Comparison of ENCODE assay signal across 8 mouse cellular contexts in the genomic region with DNA sequence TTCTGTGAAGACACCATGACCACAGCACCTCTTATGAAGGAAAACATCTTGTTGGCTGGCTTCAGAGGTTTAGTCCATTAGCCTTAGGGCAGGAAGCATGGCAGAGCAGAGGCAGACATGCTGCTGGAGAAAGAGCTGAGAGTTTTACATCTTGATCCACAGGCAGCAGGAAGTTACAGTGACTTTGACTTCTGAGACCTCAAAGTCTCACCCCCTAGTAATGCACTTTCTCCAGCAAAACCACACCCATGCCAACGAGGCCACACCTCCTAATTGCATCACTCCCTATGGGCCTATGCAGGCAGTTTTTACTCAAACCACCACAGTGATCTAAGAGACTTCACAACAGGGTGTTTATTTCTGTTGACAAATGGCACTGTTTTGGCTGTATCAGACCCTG. TPM values are rescaled to one million over a fixed set of nuclear protein-coding genes. Genes with fewer than 3 reads are reported as not detected.
A peak's percentile ranks its signal among the peaks of the same experiment; 100 is the strongest.
DNase-seq lines count a peak whose midpoint lies in the region; ATAC-seq and TF ChIP-seq lines count a peak whose summit lies in the region.

No protein-coding gene starts in this region.

- no peak overlapping the region for H3K4me3 ChIP-seq in myocyte
- no peak overlapping the region for H3K4me3 ChIP-seq in forebrain, embryonic 11.5 days (ENCODE audit: low read depth, low read length)

- peak; percentile 33 for TF ChIP-seq POLR2A in myocyte (IDR thresholded peaks at IDR 0.05; ENCODE audit: insufficient read length, low read depth)

- no peak overlapping the region for H3ac ChIP-seq in myocyte (ENCODE audit: control insufficient read depth, insufficient read length)

- no peak for ATAC-seq in frontal cortex, adult (ENCODE audit: low TSS enrichment)
- no peak for ATAC-seq in forebrain, embryonic 11.5 days (replicated peaks; ENCODE audit: low FRiP score)

- H3K4me2 ChIP-seq in myocyte (ENCODE audit: low read depth) = peak overlapping the region; percentile 68
- H3K4me2 ChIP-seq in forebrain, embryonic 11.5 days (ENCODE audit: low read depth, low read length, severe bottlenecking) = no peak overlapping the region

- DNase-seq in adrenal gland, postnatal 14 days = peak; percentile 62
- DNase-seq in adrenal gland, postnatal 25 days = no peak
- peak; percentile 95 for DNase-seq in T-cell, adult 2 months (ENCODE audit: low spot score)
- peak; percentile 37 for DNase-seq in kidney, postnatal 10 days
- DNase-seq in cerebellum, adult 18-20 months = no peak
- no peak for DNase-seq in forebrain, embryonic 11.5 days (ENCODE audit: low spot score)

- no peaks in the 10 kb centered on the region for H3K36me3 ChIP-seq in myocyte (ENCODE audit: control insufficient read depth, insufficient read depth)
- no peaks in the 10 kb centered on the region for H3K36me3 ChIP-seq in forebrain, embryonic 11.5 days (ENCODE audit: control insufficient read depth, insufficient read depth, low read length)

- H3K4me1 ChIP-seq in forebrain, embryonic 11.5 days (replicated peaks; ENCODE audit: control insufficient read depth, insufficient read depth, low read length) = no peaks in the 10 kb centered on the region

- H3K9me3 ChIP-seq in forebrain, embryonic 11.5 days (ENCODE audit: control insufficient read depth, low read length) = no peaks in the 10 kb centered on the region

- no peak overlapping the region for H3K27ac ChIP-seq in forebrain, embryonic 11.5 days (ENCODE audit: low read depth, low read length)

- no peak overlapping the region for H3K9ac ChIP-seq in forebrain, embryonic 11.5 days (ENCODE audit: low read length)

- H3K79me2 ChIP-seq in myocyte (ENCODE audit: control insufficient read depth, insufficient read depth) = no peaks in the 10 kb centered on the region

- 79% methylated on average over 1 of the region's 1 CpGs for WGBS in forebrain, embryonic 11.5 days

- H3K27me3 ChIP-seq in myocyte (ENCODE audit: control insufficient read depth, insufficient read depth, insufficient read length) = no peaks in the 10 kb centered on the region
- no peaks in the 10 kb centered on the region for H3K27me3 ChIP-seq in forebrain, embryonic 11.5 days (ENCODE audit: control insufficient read depth, insufficient read depth, low read length)

TF ChIP-seq in myocyte, 11 proteins besides CTCF, POLR2A, EP300 and RAD21:
- no peak for TF ChIP-seq MAX (IDR thresholded peaks at IDR 0.05; ENCODE audit: low read depth)
- TF ChIP-seq MYOG (IDR thresholded peaks at IDR 0.05; ENCODE audit: control insufficient read depth in 1 of 3, insufficient read depth in 1 of 3, insufficient read length in 2 of 3, low read depth in 2 of 3) = no peak
- no peak for TF ChIP-seq REST (IDR thresholded peaks at IDR 0.05; ENCODE audit: insufficient read depth, insufficient read length)
- peak; percentile 90 for TF ChIP-seq CEBPB (IDR thresholded peaks at IDR 0.05; ENCODE audit: insufficient read depth, poor library complexity, severe bottlenecking)
- peak; percentile 42 for TF ChIP-seq POLR2AphosphoS2 (IDR thresholded peaks at IDR 0.05; ENCODE audit: insufficient read length, low read depth)
- no peak for TF ChIP-seq USF1 (IDR thresholded peaks at IDR 0.05; ENCODE audit: low read depth)

RNA-seq across cellular contexts. Expression of a gene that starts 53.1 kb away (rescaled TPM):
- total RNA-seq in adrenal gland, postnatal 14 days (2021) = 163 and 2,505 TPM in 2 replicates
- 0.52 and 119 TPM in 2 replicates for total RNA-seq in adrenal gland, postnatal 25 days (2021)
- polyA plus RNA-seq in myocyte (2012; fragmentation: generic; extraction: Trizol) = not detected
- 0.98 and 1.1 TPM in 2 replicates for polyA plus RNA-seq in forebrain, embryonic 11.5 days (2014; fragmentation: Nextera tagmentation; extraction: Ambion mirVana)

Comparison
In these comparisons a context has a peak if more than half of its experiments do, and no peak if none do; other contexts are left out.
1. DNase-seq: peak in adrenal gland, postnatal 14 days (single experiment), T-cell, adult 2 months (single experiment) and kidney, postnatal 10 days (single experiment); none in adrenal gland, postnatal 25 days (single experiment), cerebellum, adult 18-20 months (0 of 2) and forebrain, embryonic 11.5 days (single experiment).